Mouse (Mus musculus) natural killer cell, adult 2 months (primary cell): ENCODE measurements at regions not wholly inside any gene's neighbourhood (a gene's known extent, or its start where the extent isn't known, plus 50 kb on each side); places are given as distances from the start of the nearest gene placed in this dataset.

Experiments used
- DNase-seq, 2 experiments: peaks; one replicate each; pipeline ENCODE4 v3.0.0; 2022; ENCODE audit warnings: low spot score in 2 of 2

DNA sequence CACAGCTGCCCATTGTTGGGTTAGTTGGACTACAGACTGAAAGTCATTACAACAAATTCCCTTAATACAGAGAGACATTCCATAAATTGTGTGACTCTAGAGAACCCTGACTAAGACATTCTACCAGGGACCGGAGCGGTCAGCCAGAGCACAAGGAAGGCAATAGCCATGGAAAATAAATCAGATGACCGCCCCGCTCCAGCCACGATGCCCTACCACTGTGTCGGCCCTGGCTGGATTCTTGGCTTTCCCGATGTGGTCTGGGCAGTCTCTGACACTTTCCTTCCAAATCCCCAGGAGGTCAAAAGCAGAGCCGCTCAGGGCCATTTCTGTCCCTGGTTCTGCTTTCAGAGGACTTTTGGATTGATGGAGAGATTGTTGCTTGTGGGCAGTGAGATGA lies 57.8 kb downstream of the Lsm3 start:
- no peak for DNase-seq

DNA sequence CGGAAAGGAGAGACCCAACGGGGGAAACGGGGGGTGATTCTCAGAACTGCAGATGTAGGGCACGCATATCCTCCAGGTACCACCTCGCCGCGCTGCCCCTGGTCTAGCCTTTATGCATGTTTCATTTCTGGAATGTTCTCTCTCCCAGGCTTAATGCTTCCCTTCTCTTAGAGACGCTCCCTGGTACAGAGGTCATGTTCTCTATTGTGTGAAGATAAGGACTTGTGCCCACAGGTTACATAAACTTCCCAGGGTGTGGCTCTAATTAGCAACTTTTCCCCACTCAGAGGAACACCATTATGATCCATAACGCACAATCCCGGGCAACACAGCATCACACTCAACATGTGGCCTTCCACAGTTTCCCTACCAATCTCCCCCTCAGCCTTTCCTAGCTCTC lies 58.7 kb downstream of the Lsm3 start:
- DNase-seq = no peak

DNA sequence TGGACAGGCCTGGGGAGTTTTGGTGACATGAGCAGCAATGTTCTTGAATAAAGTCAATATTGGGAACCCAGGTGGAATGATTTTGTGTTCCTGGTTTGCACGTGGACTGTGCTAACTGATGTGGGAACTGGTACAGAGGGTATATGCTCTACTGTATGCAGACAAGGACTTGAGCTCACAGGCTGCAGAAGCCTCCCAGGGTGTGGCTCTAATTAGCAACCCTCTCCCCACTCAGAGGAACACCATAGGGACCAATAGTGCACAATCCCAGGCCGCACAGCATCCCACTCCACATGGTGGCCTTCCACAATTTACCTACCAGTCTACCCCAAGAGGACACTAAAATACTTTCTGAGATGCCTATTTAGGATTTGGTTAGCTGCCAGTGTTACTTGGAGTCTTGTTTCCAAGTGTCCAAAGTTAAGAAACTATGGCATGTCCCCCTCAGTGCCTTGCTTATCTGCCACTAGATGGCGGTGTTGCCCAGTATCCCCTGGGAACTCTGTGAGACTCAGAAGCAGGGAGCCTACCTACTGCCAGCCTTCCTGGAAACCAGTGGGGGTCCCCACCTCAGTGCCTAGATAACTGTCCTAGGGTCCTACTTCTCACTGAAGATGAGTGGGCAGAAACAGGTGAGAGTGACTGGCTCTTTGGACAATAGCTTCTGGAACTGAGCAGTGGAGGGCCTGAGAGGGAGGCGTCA lies 60.1 kb downstream of the Lsm3 start:
- peak; percentile 33 to 69 for DNase-seq

DNA sequence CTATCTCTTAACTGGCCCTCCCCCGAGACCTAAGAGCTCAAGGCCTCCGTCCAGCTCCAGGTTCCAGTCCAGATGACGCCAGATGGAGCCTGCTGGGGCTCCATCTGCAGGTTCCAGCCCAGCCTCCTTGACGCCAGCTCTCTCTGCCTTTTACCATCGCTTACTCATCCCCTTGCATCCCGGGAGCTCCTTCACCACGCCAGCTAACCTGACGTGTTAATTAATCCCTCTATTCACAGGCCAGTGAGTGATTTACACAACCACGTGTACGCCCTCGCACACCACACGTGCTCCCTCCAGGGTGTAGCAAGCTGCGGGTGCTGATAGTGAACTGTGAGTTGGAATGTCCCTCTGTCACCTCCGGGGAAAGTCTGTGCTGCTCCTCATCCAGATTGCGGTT lies 61.2 kb downstream of the Lsm3 start:
- DNase-seq = no peak

DNA sequence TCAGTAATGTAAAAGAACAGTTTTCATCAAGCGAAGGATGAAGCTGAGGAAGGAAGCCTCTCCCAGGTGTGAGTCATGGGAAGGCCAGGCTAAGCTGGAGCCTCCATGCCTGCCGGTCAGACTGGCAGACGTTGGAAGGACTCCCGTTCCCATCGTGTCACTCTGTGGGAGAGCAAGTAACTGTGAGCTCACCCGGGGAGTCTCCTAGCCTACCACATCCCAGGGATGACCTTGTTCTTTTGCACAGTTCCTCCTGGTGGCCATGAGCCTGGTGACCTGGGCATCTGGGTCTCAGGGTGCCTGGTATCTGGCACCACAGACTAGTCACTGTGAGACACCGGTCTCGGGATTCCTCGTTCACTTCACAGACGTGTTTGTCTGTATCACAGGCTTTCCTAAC lies 63.9 kb downstream of the Lsm3 start:
- DNase-seq = no peak

DNA sequence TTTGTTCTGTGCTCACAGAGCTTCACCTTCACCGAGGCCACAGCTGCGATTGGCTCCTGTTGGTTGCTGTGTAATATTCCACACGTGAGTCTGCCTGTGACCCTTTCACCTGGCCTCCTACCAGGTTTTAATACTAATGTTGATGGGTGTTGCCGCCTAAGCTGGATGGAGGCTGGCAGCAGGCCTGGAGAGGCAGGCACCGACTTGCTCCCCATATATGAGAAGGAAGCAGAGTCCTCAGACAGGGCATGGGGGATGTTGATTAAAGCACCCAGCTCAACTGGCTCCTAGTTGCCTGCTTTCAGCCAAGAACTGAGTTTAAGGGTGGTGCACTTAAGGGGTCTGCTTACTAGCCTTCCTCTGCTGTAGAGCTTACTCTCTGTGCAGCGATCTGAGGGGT lies 64.9 kb downstream of the Lsm3 start:
- DNase-seq = no peak

DNA sequence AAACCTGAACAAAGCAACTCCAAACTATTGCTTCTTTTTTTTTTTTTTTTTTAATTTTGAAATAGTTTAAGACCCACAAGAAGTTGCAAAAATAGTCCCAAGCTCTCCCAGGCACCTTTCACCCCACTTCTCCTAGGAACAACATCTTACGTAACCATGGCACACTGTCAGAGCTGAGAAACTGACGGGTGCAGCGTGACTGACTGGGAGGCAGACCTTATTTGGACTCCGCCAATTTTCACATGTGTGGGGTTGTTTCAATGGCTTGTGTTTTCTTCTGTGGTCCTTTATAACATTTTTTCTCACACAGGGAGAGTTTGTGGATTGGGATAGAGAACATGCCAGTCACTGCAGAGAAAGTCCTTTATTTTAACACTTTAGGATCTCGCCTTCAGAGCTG lies 66.6 kb downstream of the Lsm3 start:
- DNase-seq = no peak

DNA sequence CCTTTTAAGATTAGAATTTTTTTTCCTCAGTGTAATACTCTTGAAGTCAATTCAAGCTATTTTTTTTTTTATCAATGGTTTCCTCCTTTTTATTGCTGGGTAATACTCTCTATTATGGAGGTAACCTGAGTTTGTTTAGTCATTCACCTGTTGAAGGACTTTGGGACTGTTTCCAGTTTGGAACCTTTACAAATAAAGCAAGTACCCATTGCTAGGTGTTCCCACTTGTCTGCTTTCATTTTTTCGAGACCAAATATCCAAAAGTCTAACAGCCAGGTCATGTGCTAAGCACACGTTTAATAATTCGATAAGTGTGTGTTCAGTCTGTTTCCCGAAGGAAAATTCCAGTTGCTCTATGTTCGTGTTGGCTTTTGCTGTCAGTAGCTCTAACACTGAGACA lies 67.6 kb downstream of the Lsm3 start:
- no peak for DNase-seq

DNA sequence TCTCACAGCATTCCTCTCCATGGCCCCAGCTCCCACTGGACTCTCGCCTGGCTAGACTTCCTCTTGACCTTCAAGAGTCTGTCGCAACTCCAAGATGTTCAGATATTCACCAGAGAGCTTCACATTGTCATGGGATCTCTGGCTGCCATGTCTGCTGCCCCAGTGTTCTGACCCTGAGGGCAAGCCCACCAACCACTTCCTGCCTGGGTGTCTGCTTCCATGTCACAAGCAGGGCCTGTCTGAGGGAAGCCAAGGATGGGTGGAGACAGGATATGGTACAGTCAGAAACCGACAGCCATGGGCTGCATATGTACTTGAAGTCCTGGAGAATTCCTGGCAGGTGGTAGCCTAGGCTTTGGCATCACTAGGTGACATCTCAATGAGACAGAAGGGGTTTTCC lies 69.8 kb downstream of the Lsm3 start:
- peak in 1 of 2 experiments; percentile 3 for DNase-seq

DNA sequence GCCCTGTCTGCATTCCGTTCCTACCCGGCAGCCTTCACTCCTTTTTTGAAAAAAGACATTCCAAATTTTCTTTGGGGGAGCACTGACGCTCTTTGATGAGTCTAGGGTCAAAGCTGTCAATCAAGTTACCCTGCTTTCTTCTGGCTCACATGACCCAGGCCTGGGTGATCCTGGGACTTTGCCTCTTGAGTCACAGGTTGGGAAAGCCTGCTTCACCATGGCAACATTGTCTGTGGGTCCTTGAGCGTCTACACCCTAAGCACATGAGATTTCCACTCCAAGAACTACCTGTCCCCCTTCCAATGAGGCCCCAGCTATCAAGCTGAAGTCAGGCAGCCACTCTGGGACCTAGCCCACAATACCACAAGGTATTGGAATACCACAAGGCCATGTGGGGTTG lies 73.5 kb downstream of the Lsm3 start:
- DNase-seq = no peak

DNA sequence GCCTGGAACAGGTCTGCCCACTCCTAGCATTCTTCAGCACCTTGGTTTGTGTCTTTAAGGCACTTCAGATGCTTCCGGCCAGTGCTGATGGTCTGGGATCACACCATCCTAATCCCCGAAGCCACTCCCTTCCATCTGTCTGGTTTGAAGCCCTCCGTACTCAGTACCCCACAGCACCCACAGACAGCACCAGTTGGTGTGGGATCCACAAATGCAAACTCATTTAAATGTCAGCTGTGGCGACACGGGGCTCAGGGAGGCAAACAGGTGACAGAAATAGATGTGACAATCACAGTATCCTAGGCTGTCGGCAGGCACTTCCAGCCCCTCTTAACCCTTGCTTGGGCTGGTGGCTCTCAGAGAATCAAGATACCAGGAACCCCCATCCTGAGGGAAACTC lies 74.7 kb downstream of the Lsm3 start:
- no peak for DNase-seq

DNA sequence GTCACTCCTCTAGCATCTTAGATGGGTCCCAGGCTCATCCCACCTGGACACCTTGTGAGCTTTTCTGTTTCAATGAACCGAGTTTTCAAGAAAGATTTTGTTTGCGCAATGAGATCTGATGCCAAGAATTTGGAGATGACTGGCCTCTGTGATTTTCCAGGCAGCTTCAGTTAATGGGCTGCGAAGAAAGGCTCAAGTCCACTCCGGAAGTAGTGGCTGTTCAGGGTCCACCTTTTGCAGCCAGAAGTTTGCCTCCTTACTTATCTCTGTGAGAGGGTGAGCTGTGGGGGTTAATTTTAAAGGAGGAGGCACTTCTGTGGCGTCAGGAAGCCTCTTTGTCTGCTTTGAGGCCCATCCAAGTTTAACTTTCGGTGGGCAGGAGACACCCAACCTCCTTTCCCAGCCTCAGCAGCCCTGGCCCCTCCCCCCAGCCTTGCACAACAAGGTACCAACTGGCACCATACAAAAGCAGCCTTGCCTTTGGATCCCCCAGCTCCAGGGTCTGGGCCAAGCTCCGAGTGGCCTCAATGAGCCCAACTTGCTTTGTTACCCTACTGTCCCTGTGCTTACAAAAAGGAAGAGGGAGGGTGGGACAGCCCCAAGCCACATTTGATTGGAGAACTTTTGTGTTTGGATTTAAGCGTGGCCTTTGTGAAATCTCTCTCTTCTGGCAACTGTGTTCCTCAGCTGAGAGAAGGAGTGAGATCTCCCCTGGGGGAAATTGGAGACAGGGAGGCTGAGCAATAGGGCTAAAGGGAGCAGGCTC lies 75.3 kb downstream of the Lsm3 start:
- DNase-seq = no peak

DNA sequence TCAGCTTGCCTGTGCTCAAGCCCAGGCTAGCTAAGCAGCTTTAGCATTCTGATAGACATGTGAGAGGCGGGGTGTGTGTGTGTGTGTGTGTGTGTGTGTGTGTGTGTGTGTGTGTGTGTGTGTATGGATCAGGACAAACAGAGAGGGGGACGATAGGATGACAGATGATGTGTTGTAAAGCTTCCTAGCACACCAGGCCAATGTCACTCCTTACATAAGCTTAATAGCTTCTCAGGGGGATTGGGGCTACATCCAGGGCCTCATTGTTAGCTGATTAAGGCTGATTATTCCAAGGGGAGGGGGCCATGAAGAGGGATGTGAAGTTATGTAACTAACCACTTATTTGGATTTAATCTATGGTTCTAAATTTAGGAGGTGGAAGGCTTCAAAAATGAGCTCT lies 76.9 kb downstream of the Lsm3 start:
- no peak for DNase-seq

DNA sequence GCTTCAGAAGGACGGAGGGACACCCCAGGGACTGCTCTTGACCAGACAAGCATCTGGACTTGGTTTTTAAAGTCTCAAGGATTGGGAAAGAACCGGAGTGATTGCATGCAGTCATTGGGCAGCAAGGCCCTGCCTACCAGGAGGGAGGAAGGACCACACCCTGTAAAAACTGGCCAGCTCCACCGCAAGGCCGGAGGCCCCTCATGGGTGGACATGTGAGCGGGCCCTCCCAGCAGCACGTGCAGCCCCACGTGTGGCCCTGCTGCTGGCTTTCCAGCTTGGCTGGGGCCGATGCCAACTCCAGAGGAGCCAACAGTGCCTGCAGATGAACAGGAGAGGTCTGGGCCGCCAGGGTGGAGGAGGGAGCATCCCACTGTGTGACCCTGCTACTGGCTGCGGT lies 83.2 kb downstream of the Lsm3 start:
- DNase-seq = no peak

DNA sequence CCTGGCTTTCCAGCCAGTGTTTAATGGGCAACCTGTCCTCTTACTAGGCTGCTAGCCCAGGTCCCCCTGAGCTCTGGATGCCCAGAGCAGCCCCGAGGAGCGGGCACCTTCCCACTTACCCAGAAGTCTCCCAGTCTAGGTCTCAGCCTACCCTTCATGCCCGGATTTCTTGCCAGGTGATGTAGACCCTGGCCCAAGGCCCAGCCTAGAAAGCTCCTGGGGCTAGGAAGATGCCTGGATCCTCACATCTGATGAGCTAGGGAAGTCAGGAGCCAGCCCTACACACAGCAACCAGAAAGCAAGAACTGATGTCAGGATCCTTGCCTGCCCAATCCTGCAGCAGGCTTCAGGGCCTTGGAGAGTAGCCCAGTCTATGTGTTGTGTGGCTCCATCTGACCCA lies 83.7 kb upstream of the Slc6a6 start:
- no peak for DNase-seq

DNA sequence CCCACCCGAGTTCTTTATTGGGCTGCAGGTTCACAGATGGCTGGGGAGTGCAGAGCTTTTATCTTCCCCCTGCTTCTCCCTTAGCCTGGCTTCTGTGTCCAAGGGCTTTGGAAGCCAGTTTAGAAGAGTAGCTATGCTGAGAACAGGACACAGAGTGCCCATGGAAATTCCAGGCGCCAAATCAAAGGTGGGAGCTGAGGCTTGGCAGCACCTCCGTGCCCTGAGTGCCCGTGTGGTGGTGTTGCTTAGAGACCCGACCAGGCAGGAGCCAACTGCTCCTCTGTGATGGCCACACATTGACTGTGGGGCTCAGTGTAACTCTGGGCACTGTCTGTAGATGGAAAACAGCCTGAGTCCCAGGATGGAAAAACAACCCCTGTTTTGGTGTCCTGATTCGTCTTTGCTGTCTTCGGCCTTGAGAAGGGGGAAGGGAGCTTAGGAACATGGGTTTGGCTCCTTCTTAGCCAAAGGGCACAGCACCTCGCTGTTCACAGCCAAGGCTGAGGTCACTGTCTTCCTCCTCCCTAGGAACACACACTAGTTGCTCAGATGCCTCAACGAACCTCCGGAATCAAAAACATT lies 77.1 kb upstream of the Slc6a6 start:
- DNase-seq = no peak

DNA sequence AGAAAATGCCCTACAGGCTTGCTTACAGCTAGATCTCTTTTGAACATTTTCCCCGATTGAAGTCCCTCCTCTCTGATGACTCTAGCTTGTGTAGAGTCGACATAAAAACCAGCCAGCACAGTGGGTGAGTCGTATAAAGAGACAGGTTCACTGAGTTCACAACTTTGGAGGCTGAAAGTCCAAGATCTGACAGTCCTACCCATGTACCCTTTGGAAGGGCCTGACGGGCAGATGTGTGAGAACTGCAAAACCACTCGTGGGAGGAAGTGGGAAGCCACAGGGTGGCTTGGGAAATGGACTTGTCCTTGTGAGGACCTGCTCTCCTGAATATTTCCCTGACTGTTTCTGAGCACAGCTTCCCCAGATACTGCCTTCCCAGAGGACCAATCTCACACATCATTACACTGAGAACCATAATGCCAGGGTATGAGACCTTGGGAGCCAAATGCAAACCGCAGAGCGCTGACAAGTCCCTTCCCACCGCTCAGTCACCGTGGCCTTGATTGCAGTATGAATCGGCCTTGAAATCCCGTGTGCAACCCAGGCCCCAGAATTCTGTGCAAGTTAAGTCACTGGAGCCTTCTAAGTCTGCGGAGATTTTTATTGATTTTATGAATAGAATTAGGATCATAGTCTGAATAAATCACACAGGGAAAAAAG lies 76.1 kb upstream of the Slc6a6 start:
- no peak for DNase-seq

DNA sequence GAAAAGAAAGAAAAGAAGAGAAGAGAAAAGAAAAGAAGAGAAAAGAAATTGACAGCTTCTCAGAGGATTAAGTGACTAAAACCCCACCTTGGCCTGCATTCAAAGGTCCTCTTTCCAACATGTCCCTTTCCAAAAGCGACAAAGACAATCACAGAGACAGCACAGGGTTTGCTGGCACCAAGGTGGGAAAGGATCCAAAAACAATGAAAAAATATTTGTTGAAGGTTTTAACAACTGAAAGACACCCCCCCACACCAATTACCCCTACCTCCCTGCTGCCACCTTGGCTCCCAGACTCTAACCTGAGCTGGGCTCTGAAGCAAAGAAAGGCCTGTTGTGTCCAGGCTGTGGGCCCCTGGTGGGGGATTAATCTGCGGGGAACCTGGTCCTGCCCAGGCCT lies 74.2 kb upstream of the Slc6a6 start:
- no peak for DNase-seq

DNA sequence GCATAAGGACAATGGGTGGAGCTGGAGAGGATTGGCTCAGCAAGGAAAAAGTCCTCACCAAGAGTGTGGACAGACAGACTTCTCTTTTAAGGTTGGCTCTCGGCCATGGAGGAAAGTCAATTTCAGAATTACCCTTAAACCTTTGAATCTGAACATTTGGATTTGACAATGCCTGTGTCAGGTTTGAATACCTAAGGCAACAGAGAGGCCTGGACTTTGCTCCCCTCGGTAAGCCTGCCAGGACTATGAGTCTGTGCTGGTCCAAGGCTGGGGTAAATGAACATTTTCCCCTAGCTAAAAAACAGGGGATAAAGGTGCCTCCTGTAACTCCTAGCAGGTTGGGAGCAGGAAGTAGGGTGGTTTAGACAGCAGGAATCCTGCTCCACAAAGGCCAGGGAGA lies 68.8 kb upstream of the Slc6a6 start:
- DNase-seq = no peak

DNA sequence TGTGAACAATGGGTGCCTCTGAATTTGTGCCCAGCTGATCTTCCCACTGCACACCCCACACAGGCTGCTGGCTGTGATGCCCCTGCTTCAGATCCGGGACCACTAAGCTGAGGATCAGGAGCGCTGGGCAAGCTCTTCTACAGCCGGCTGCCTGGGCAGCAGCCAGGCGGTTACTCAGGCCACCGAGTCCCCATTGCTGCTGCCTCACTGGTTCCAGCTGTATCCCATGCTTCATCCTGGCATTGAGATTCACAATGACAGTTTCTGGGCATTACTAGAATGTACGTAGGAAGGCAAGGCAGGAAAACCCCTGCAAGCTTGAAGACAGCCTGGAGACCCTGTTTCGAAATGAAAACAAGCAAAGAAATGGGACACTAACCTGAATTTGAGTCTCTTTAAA lies 67.3 kb upstream of the Slc6a6 start:
- no peak for DNase-seq

DNA sequence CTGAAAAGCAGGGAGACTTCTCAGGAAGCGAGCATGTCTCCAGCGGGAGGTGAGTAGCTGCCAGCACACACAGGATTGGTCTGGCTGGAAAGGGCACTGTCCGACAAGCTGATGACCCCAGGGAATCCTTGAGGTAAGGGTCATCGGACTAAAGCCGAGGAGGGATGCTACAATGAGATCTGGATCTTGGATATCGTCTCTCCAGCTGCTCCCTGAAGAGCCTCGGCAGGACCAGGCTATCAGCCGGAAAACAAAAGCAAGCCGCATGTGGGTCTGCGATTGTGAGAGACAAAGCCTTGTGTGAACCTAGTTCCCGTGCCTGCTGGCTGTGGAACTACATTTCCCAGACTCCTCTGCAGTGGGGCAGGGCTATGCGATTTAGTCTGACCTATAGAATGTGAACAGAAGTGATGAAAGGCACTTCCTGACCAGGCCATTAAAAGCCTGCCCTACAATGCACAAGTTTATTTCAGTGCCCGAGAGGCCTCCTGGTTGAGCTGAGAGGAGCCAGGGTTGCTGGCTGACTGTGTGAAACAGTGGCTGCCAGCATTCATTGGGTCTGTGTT lies 66.7 kb upstream of the Slc6a6 start:
- DNase-seq = peak; percentile 50 to 58

DNA sequence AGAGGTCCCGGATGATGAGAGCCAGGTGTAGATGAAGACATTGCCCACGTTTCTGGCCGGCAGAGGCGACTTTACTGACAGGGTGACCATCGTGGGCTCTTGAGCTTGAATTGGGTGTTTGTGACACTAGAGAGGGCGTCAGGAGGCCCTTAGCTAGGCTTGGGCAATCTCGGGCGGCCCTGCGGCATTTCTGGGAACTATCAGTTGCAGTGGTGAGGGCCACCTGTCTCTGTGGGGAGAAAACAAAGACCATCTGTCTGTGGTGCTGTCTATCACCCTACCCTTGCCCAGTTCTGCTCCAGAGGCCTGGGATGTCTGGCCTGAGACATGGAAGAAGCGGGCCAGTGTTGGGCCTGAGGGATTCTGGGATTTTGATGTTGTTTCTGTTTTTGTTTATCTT lies 66.2 kb upstream of the Slc6a6 start:
- DNase-seq = no peak
